Mouse (Mus musculus): ENCODE measurements around the gene Klhl3.
A peak's percentile ranks its signal among the peaks of the same experiment; 100 is the strongest.

- no peak for TF ChIP-seq CTCF (IDR thresholded peaks at IDR 0.05; ENCODE audit: extremely low read depth, insufficient read length, insufficient replicate concordance, low read depth, low read length)
- TF ChIP-seq POLR2A (IDR thresholded peaks at IDR 0.05; ENCODE audit: low read depth, low read length): 0 out of 2 replicates have a peak, but pooled peaks have one; percentile 7
These were observed 14.5 kb upstream of the Klhl3 start for GRCm38 (mm10) chr13:58127766-58128361.

Measured in small intestine, adult 2 months (tissue).